22 mouse cellular contexts compared by ENCODE assay signal in genomic region chr5:149977027-149977426, GRCm38 (mm10). TPM values are rescaled to one million over a fixed set of nuclear protein-coding genes. Genes with fewer than 3 reads are reported as not detected.
"Had no signal": no experiment of that assay in that cellular context is flagged by ENCODE, and none has a peak within 500 bp of the region (broad histone marks: within the 10 kb centered on the region; RNA-seq: fewer than 3 reads in every experiment).

No protein-coding gene starts in this region.

- H3K9me3 ChIP-seq: kidney, embryonic 15.5 days; neural tube, embryonic 13.5 days; stomach, embryonic 15.5 days had no signal

- H3K4me2 ChIP-seq: kidney, embryonic 15.5 days; liver, embryonic 13.5 days; midbrain, embryonic 12.5 days; neural tube, embryonic 13.5 days; stomach, embryonic 15.5 days had no signal

- H3K4me3 ChIP-seq: kidney, embryonic 15.5 days; left cerebral cortex, adult 2 months; liver, embryonic 13.5 days; midbrain, embryonic 12.5 days; myocyte; neural tube, embryonic 13.5 days; stomach, embryonic 15.5 days had no signal

- DNase-seq: kidney, adult 11 months; kidney, adult 8-10 months; kidney, postnatal 10 days; kidney, postnatal 36 days; layer of hippocampus, postnatal 36 days; liver, embryonic 13.5 days; lung, adult 2 months; retina, postnatal 1 day; spleen, adult 18-20 months; thymus, postnatal 36 days had no signal

- H3K9ac ChIP-seq: kidney, embryonic 15.5 days; liver, embryonic 13.5 days; midbrain, embryonic 12.5 days; neural tube, embryonic 13.5 days; stomach, embryonic 15.5 days had no signal

- H3K4me1 ChIP-seq: kidney, embryonic 15.5 days; liver, embryonic 13.5 days; midbrain, embryonic 12.5 days; neural tube, embryonic 13.5 days; stomach, embryonic 15.5 days had no signal

- H3K27ac ChIP-seq: kidney, embryonic 15.5 days; left cerebral cortex, adult 2 months; liver, embryonic 13.5 days; macrophage; midbrain, embryonic 12.5 days; neural tube, embryonic 13.5 days; stomach, embryonic 15.5 days had no signal

- ATAC-seq: midbrain, embryonic 16.5 days had no signal

- H3K36me3 ChIP-seq: kidney, embryonic 15.5 days; liver, embryonic 13.5 days; midbrain, embryonic 12.5 days; neural tube, embryonic 13.5 days; stomach, embryonic 15.5 days had no signal

- H3K27me3 ChIP-seq: kidney, embryonic 15.5 days; liver, embryonic 13.5 days; midbrain, embryonic 12.5 days; neural tube, embryonic 13.5 days; stomach, embryonic 15.5 days had no signal

RNA-seq across cellular contexts. Expression of gene Rxfp2, which starts 41.4 kb away (rescaled TPM):
- total RNA-seq: liver, adult 2 months; monocyte, adult 5-6 weeks; neutrophil, adult 5-6 weeks had no signal
- polyA plus RNA-seq: liver, adult 2 months; liver, embryonic 16.5 days; macrophage; myocyte had no signal
